Mouse (Mus musculus) liver, embryonic 16.5 days (tissue): ENCODE data around the gene Sec13. TPM values are rescaled to one million over a fixed set of nuclear protein-coding genes. Genes with fewer than 3 reads are reported as not detected.
A peak's percentile ranks its signal among the peaks of the same experiment; 100 is the strongest.

Experiments
- ATAC-seq: fragments of 200-750 bp; cut with Nextera tagmentation; 2 replicates; pipeline ENCODE4 v1.8.0; 2017; ENCODE audit warnings: low read depth, mild to moderate bottlenecking, moderate number of reproducible peaks, moderate library complexity
- H3K27ac ChIP-seq: fragments of 300-500 bp; sonication (generic); 2 replicates; pipeline ENCODE4 v1.5.1; 2014; ENCODE audit warnings: mild to moderate bottlenecking, low read length
- H3K27me3 ChIP-seq: fragments of 300-500 bp; sonication (generic); 2 replicates; pipeline ENCODE4 v1.6.1; 2014; ENCODE audit warnings: low read depth, low read length, mixed read lengths; ENCODE audit not compliant: control insufficient read depth, insufficient read depth
- H3K36me3 ChIP-seq: fragments of 300-500 bp; sonication (generic); 2 replicates; pipeline ENCODE4 v1.6.1; 2014; ENCODE audit warnings: mild to moderate bottlenecking; ENCODE audit not compliant: control insufficient read depth, insufficient read depth
- H3K4me1 ChIP-seq: fragments of 300-500 bp; sonication (generic); 2 replicates; pipeline ENCODE4 v1.6.1; 2014; ENCODE audit warnings: low read depth, low read length, mixed read lengths; ENCODE audit not compliant: control insufficient read depth
- H3K4me2 ChIP-seq: fragments of 300-500 bp; sonication (generic); 2 replicates; pipeline ENCODE4 v1.6.1; 2014; ENCODE audit warnings: low read depth, low read length, mixed read lengths
- H3K4me3 ChIP-seq: fragments of 300-500 bp; sonication (generic); 2 replicates; pipeline ENCODE4 v1.5.1; 2014; ENCODE audit warnings: low read depth, mild to moderate bottlenecking, low read length
- H3K9ac ChIP-seq: fragments of 300-500 bp; sonication (generic); 2 replicates; pipeline ENCODE4 v1.6.1; 2014; ENCODE audit warnings: low read depth, low read length
- H3K9me3 ChIP-seq: fragments of 300-500 bp; sonication (generic); replicated peaks from 2 replicates; pipeline ENCODE4 v1.6.1; 2016; ENCODE audit warnings: low read length; ENCODE audit not compliant: control insufficient read depth
- WGBS: fragments of 180-500 bp; shearing (Covaris S2); extraction: QIAGEN DNeasy Blood & Tissue Kit; methylation state at CpG from one replicate; pipeline ENCODE4 v1.1.7; 2014; ENCODE audit not compliant: insufficient replicate concordance; 5-methylcytosine and 5-hydroxymethylcytosine counted together
- polyA plus RNA-seq: library from polyadenylated mRNA; unstranded; fragments of >200 nt; fragmentation: Nextera tagmentation; extraction: Ambion mirVana; gene quantifications from 2 replicates; pipeline ENCODE4 v1.2.1, GENCODE M21; 2015

Sec13 gene
- polyA plus RNA-seq, 1 experiment from 2014 or later = 103 TPM

DNA sequence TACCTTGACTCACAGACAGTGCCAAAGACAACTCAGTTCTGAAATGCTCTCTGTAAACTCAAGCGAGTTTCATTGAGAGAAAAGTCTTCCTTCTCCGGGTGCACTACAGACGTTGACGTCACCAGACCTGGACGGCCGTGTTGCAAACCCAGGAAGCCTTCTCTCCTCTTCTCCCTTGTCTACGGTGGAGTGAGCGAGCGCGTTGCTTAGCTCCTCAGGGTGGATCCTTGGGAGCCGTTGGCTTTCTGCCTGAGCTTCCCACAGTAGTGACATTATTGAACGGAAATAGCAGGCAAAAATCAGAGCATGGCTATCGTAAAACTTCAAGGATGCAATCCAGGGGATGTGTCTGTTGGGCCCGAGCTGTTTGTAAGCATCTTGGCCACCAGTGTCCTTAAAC lies 6.7 kb upstream of the Sec13 start:
- peaks cover 18% of the 10 kb centered on the region for H3K27me3 ChIP-seq
- no peak overlapping the region for H3K4me3 ChIP-seq
- H3K9ac ChIP-seq = no peak overlapping the region
- WGBS = 68% methylated on average over 14 of the region's 14 CpGs
- no peaks in the 10 kb centered on the region for H3K4me1 ChIP-seq
- H3K4me2 ChIP-seq = no peak overlapping the region
- no peak overlapping the region for H3K27ac ChIP-seq
- no peak for ATAC-seq
- no peaks in the 10 kb centered on the region for H3K36me3 ChIP-seq
- H3K9me3 ChIP-seq = no peaks in the 10 kb centered on the region

- Histone ChIP-seq H3K4me1 (peaks cover 2% of the 10 kb centered on the region; the same call in 1 of the 2 replicates), H3K4me2 (no peak overlapping the region), H3K9ac (no peak overlapping the region), H3K27me3 (peaks cover 18% of the 10 kb centered on the region), H3K4me3 (no peak overlapping the region), H3K27ac (no peak overlapping the region), H3K9me3 (no peaks in the 10 kb centered on the region), H3K36me3 (no peaks in the 10 kb centered on the region)
- ATAC-seq = peak; percentile 35; the same call in 1 of the 2 replicates
Observed at GRCm38 (mm10) chr6:113745117-113745516, 4.6 kb upstream of the Sec13 start.

DNA sequence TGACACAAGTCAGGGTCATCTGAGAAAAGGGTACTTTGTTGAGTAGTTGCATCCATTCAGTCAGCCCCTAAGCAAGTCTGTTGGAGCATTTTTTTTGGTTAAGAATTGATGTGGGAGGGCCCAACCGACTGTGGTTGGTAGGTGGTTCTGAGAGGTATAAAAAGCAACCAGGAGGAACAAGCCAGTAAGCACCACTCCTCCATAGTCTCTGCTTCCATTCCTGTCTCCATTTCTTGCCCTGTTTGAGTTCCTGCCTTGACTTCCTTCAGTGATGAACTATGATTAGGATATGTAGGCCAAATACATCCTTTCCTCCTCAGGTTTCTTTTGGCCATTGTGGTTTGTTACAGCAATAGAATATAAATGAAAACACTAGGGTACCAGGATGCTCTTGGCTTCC lies 2.6 kb upstream of the Sec13 start:
- no peaks in the 10 kb centered on the region; the same call in 1 of the 2 replicates for H3K36me3 ChIP-seq
- no peak overlapping the region for H3K9ac ChIP-seq
- H3K27me3 ChIP-seq = peaks cover 5% of the 10 kb centered on the region
- ATAC-seq = no peak
- no peak overlapping the region for H3K4me3 ChIP-seq
- H3K4me2 ChIP-seq = no peak overlapping the region
- H3K9me3 ChIP-seq = no peaks in the 10 kb centered on the region
- 30% methylated on average over 1 of the region's 1 CpGs for WGBS
- H3K27ac ChIP-seq = no peak overlapping the region
- H3K4me1 ChIP-seq = peaks cover 12% of the 10 kb centered on the region

- Histone ChIP-seq H3K9me3 (no peaks in the 10 kb centered on the region), H3K4me1 (peaks cover 12% of the 10 kb centered on the region), H3K36me3 (no peaks in the 10 kb centered on the region; the same call in 1 of the 2 replicates), H3K4me3 (no peak overlapping the region), H3K9ac (no peak overlapping the region), H3K27ac (no peak overlapping the region), H3K4me2 (no peak overlapping the region), H3K27me3 (peaks cover 1% of the 10 kb centered on the region)
- 59% methylated on average over 1 of the region's 1 CpGs for whole genome bisulfite sequencing
- no peak for ATAC-seq
Observed at GRCm38 (mm10) chr6:113742321-113742720, 1.8 kb upstream of the Sec13 start.

- Histone ChIP-seq H3K9ac (no peak overlapping the region), H3K4me1 (peaks cover 12% of the 10 kb centered on the region), H3K27ac (no peak overlapping the region), H3K4me2 (no peak overlapping the region), H3K36me3 (no peaks in the 10 kb centered on the region; the same call in 1 of the 2 replicates), H3K27me3 (no peaks in the 10 kb centered on the region), H3K9me3 (no peaks in the 10 kb centered on the region), H3K4me3 (no peak overlapping the region)
- 55% methylated on average over 2 of the region's 2 CpGs for WGBS
- no peak for ATAC-seq
Observed at GRCm38 (mm10) chr6:113741425-113741824, 882 bp upstream of the Sec13 start.

DNA sequence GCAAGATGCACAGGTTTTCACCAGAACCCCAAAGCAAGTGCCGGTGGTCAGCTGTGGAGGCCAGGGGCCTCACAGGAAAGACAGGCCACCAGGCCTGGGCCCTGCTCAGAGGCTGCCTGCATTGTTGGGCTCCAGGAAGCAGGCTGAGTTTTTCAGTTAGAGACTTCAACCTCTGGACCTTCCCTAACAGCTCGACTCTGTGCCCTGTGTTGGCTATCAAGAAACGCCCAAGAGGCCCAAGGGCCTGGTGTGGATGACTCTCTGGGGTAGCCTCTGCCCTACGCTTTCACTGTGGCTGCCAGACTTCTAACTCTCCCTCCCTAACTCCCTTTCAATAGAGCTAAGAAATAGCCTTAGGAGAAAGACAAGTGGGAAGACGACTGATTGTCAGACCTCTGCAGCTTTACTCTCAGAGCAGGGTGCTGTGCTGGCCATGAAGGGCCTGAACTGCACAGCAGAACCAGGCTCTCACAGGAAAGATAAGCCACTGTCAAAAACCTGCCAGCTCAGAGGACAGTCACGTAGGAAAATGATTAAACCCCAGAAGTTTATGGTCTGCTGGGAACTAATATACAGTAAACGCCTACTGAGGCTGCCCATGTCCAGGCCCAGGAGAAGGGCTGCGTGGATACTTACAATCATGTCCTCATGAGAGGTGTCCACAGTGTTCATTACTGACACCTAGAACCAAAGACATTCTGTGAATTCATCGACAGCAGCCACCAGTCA lies 3.1 kb downstream of the Sec13 start:
- H3K9me3 ChIP-seq = no peaks in the 10 kb centered on the region
- no peak for ATAC-seq
- H3K27ac ChIP-seq = no peak overlapping the region
- peaks cover 20% of the 10 kb centered on the region for H3K36me3 ChIP-seq
- peaks cover 12% of the 10 kb centered on the region for H3K4me1 ChIP-seq
- WGBS = 74% methylated on average over 9 of the region's 9 CpGs
- no peak overlapping the region for H3K4me2 ChIP-seq
- H3K27me3 ChIP-seq = no peaks in the 10 kb centered on the region
- H3K4me3 ChIP-seq = no peak overlapping the region
- no peak overlapping the region for H3K9ac ChIP-seq

DNA sequence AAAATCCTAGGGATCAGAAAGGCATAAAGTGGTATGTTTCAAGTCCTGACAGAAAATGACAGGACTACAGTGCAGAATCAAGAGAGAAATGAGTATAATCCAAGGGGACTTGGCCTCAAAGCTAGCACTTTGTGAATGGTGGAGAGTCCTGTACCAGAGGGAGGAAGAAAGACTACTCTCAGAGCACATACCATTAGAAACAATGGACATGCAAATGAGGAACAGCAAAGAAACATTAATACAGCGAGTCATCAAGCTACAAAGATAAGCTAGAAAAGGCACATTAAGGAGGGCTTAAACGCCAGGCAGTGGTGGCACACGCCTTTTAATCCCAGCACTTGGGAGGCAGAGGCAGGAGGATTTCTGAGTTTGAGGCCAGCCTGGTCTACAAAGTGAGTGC lies 9.2 kb downstream of the Sec13 start:
- Histone ChIP-seq H3K27me3 (no peaks in the 10 kb centered on the region), H3K9ac (no peak overlapping the region), H3K9me3 (no peaks in the 10 kb centered on the region), H3K27ac (no peak overlapping the region), H3K36me3 (peaks cover 65% of the 10 kb centered on the region), H3K4me3 (no peak overlapping the region), H3K4me2 (no peak overlapping the region), H3K4me1 (no peaks in the 10 kb centered on the region)
- WGBS = 77% methylated on average over 3 of the region's 3 CpGs
- no peak for ATAC-seq

DNA sequence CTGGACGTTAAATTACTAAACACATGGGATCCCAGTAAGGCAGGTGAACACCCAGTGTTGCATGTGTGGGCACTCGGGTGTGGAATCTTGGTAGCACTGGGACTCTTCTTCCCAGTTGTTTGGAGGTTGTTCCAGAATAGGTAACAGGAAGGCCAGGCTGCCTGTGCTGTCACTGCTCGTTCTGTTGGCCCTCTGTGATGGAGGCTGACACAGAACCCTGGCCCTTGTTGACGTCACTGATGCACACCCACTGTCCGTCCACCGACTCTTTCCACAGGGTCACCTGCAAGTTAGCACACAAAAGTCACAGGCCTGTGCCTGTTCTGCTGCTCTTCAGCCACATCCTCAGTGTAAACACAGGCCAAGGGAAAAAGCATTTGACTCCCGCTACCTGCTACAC lies 12.4 kb downstream of the Sec13 start:
- ATAC-seq = no peak
- H3K9me3 ChIP-seq = no peaks in the 10 kb centered on the region
- no peaks in the 10 kb centered on the region for H3K27me3 ChIP-seq
- H3K4me3 ChIP-seq = no peak overlapping the region
- H3K4me2 ChIP-seq = no peak overlapping the region
- peaks cover 61% of the 10 kb centered on the region for H3K36me3 ChIP-seq
- no peaks in the 10 kb centered on the region for H3K4me1 ChIP-seq
- no peak overlapping the region for H3K27ac ChIP-seq
- WGBS = 71% methylated on average over 7 of the region's 7 CpGs
- no peak overlapping the region for H3K9ac ChIP-seq

DNA sequence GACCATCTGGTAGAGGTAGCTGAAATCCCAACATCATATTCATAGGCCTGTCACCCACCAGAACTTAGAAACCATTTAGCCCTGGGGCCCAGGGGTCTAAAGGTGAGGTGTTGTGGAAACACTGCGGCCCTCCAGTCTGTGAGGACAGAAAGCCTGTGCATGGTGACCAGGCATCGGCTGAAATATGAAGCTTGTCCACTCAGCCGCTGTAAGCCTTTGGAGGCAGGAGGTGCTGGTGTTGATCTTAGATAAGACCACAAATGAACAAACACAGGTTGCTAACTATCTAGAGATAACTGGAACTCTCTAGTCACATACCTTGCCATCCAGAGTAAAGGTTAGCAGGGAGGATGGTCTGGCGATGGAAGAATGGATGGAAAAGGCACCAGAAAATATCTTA lies 19.5 kb downstream of the Sec13 start:
- H3K4me1 ChIP-seq = peaks cover 10% of the 10 kb centered on the region
- H3K36me3 ChIP-seq = peaks cover 27% of the 10 kb centered on the region
- peak; percentile 81 for ATAC-seq
- H3K9me3 ChIP-seq = no peaks in the 10 kb centered on the region
- H3K27ac ChIP-seq = peak overlapping the region; percentile 59
- 69% methylated on average over 4 of the region's 4 CpGs for WGBS
- H3K9ac ChIP-seq = no peak overlapping the region
- H3K27me3 ChIP-seq = no peaks in the 10 kb centered on the region
- H3K4me2 ChIP-seq = no peak overlapping the region
- no peak overlapping the region for H3K4me3 ChIP-seq
